Mouse (Mus musculus): ENCODE measurements around the gene Nr2c2.
"Not testable (repeated sequence)": the region's sequence is repeated elsewhere in the genome, so short reads cannot be mapped to it uniquely, and the experiment has no call there.

The Nr2c2 gene

DNA sequence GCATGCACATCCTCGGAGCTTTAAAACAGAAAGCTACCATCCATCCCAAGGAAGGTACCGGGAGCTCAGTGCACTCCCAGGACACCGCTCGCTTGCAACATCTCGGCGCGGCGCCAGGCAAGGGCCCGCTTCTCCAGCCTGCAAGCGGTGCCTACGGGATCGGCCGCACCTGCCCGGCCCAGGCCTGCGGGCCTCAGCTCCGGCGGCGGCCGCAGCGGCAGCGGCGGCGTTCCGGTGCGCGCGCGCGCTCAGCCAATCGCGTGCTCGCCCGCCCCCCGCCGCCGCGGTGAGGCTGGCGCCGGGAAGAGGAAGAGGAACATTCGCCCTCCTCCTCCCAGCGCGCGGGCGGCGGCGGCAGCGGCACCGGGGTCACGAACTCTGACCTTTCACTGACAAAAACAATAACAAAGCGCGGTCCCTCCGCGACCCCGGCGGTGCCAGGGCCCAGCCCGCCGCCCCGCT is at the start of gene Nr2c2:
Nr2c2 (plus strand) TSS at position 261 of the 462 bp plus-strand sequence.
- peak; percentile 68 for DNase-seq (ENCODE audit: low spot score)

DNA sequence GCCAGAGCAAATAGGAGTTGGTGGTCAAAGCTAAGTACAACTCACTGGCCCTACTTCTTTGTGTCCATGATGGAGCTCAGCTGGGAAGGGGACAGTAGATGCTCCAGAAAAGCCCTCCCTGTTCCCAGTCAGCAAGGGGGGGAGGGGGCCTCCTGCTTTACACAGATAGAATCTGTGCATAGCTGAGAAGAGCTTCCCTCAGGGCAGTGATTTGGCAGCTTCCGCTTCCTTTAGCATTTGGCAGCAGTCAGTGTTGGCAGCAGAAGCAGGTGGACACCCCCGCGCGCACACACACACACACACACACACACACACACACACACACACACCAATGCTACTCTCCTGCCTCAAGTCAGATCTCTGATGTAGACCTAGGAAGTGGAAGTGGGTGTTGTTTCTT is 49.1 kb upstream of the Nr2c2 start:
- DNase-seq (ENCODE audit: low spot score), result no peak

DNA sequence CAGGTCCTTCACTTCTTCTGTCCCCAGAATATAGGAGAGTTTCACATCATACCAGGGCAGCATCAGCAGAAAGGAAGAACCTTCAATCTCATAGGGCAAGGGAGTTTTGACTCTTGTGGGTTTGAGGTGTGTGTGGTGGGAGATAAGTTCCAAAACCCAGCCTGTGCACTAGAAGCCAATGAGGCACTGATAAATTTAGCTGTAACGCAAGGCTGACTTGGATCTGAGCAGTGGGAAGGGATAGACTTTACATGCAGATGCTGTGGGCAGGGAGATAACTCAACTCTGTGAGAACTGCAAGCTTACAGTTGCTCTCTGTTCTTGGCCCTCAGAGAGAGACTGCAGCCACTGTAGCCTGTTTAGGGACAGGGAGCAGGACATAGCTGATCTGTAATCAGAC is 48.3 kb upstream of the Nr2c2 start:
- DNase-seq (ENCODE audit: low spot score), result peak; percentile 26

DNA sequence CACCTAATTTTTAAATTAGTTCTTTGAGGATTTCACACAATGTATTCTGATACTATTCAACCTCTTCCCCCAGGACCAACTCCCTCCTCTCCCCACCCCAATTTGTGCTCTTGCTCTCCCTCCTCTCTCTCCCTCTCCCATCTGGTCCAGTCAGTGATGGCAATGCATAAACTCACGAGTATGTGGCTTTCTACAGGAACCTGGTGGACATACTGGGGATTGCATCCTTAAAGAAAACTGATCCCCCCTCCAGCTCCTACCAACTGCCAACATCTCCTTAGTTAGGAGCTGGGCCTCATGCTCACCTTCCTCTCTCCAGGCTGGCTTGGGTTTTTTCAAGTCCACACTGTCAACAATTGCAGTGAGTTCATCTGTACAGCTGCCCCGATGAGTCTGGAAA is 33.4 kb upstream of the Nr2c2 start:
- DNase-seq (ENCODE audit: low spot score), result no peak

DNA sequence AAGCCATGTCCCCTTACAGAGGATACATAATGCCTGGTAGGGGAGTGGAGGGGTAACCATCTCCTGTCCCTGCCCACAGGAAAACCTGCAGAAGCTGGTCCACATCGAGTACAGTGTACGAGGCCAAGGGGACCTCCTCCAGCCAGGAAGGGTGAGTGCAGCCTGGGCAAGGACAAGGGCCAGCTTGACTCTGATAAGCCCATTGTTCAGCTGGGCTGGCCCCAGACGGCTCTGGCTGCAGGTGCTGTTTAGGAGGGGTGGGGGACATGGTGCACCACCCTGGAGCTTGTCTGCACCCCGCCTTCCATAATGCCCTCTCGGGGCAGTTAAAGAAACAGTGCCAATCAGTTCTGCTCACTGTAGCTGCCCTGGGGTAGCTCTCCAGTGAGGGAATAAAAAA is 29.5 kb upstream of the Nr2c2 start:
- DNase-seq (ENCODE audit: low spot score), result no peak

DNA sequence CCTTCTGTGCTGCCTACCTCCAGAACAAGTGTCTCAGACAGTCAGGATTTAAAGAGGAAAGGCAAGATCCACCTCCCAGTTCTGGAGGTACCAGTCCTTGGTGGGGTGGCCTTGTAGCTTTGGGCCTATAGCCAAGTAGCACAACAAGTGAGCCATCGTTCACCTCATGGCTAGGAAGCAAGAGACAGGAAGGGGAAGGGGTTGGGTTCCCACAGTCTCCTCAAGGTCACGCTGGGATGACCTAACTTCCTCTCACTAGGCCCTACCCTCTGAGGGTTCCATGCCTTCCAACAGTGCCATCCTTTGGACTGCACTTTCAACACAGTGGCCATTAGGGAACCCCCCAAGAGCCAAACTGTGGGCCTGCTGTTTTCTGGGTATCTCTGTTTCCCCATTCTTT is 27.7 kb upstream of the Nr2c2 start:
- DNase-seq (ENCODE audit: low spot score), result no peak

DNA sequence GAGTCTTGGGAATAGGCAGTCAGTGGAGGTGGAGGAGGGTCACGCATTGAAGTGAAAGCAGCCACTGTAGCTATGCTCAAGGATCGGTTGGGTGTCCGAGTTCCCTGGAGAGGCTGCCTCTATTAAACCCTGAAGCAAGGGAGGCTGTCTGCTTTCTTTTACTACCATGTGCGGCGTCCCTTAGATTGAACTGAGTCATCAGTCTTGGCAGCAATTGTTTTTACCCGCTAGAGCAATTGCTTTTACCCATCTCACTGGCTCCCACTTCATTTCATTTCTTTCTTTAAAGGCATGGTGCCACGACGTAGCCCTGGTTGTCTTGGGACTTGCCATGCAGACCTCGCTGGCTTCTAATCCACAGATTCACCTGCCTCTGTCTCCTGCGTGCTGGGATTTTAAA is 27.1 kb upstream of the Nr2c2 start:
- no peak for DNase-seq (ENCODE audit: low spot score)

DNA sequence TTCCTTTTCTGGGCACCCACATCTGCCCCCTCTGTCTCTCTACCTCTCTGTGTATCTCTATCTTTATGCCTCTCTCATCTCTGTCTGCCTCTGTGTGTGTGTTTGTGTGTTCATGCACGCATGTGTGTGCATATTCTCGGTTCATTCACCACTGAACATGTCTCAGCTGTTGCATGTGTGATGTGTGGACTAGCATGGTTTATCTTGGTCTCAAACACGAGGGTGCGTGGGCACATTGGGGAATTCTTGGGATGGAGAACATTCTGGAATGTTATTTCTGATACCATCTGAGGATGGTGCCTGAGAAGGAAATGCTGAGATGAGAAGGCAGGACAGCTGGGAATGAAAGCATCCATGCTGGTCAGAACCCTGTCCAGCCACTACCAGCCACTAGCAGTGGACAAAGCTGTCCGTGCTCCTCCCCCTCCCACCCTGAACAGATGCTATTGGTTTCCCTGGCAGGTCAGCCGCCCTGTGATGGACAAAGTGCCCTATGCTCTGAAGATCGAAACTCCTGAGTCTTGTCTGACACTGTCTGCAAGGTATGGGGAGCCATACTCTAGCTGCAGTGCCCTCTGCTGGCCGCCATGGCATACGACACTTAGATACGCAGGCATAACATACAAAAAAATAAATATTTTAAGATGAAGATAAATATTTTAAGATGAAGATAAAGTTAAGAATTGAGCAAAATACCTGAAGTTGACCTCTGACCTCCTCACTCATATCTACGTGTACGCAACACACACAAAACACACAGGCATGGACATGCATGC is 25.3 kb upstream of the Nr2c2 start:
- peak; percentile 42 for DNase-seq (ENCODE audit: low spot score)

DNA sequence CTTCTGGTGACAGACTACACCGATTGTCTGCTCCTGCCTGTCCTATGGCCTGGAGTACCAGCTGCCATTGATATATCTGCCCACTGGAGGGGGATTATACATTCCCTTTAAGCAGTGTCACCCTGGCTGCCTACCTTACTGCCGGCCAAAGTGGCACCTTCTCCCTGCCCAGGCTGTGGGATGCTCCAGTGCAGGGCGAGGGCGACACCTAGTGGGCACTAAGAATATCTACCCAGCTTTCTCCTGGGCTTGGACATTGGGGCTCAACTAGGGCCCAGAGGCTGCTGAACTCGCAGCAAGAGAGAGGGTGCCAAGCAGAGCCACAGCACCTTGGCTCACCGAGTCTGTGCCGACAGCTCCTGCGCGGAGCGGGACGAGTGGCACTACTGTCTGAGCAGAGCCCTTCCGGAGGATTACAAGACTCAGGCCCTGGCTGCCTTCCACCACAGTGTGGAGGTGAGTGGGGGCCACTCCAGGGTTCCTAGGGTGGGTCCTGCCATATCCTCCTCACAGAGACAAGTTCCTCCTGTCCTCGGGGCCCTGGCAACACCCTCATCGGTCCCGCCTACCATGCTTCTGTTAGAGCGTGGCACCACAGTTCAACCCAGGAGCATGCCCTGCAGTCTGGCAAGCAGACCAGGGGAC is 23.9 kb upstream of the Nr2c2 start:
- peak; percentile 57 for DNase-seq (ENCODE audit: low spot score)

DNA sequence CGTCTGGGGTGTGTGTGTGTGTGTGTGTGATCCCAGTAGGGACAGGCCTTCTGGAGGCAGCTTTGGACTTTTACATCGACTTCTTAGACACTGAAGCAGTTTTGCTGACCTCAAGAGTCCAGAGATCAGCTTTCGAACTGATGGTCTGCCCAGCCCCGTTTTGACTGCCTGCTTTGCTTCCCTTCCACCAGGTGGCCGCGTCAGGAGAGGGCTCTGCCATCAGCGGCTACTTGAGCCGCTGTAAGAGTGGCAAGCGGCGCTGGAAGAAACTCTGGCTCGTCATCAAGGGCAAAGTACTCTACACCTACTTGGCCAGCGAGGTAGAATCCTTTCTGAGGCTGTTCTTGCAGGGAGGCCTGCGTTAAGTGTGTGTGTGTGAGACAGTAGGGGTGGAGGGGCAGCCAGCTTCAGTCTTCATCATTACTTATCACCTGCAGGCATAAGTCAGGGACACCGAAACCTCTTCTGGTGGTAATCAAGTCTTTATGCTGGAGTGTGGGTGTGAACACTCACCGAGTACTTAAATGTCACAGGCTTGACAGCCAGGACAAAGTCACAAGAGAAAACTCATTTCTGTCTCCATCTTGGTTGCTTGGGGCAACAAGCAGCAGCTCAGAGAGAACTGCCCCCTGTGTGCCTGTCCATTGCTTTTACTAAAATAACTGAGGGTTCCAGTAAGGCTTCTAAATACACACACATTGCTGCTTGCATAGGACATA is 19.9 kb upstream of the Nr2c2 start:
- no peak for DNase-seq (ENCODE audit: low spot score)

DNA sequence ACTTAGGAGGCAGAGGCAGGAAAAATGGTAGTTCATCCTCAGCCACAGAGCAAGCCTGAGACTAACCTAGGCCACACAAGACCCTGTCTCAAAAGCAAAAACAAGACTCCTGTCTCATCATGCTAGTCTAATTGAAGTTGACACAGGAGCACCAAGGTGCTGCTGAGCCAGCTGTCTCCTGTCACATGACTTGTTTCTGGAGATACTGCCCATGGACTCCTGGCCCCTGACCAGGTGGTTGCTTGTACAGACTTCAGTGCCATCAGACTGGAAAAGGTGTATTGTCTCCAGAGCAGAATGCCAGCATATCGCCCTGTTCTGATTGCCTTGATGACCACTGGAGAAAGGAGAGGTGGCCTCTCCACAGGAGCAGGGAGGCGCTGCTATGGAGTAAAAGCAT is 10.5 kb upstream of the Nr2c2 start:
- DNase-seq (ENCODE audit: low spot score), result no peak

DNA sequence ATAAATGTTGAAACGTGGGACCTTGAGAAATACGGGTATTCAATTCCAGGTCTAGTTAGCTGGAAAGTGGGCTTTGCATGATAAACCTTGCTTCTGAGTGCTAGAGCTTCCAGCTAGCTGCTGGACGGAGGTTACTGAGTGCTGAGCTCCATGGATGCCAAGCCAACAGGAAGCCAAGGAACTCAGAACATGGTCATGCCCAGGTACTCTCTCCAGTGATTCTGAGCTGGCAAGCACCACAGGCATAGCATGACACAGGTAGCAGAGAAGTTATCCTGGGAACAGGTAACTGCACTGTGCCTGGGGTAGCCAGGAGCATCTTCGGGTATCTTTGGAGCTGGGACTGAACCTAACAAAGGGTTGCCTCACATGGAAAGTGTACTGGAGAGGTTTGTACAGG is 8.4 kb upstream of the Nr2c2 start:
- DNase-seq (ENCODE audit: low spot score), result no peak

DNA sequence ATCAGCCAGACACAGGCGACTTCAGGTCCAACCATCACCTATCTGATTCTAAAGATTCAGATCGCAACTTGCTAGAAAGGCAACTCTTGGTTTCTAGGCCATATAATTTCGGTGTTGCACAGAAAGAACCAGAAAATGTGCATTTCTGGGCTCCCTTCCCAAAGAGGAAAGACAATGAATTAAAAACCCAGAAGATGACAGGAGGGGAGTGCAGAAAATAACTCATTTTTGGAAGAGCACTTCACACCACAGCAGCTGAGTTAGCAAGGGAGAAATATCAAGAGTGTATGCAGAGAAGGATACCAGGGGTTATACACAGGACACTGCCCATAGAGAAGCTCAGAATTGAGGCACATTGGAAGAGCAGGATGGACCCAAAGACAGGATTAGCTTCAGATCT is 6.3 kb upstream of the Nr2c2 start:
- DNase-seq (ENCODE audit: low spot score), result no peak

DNA sequence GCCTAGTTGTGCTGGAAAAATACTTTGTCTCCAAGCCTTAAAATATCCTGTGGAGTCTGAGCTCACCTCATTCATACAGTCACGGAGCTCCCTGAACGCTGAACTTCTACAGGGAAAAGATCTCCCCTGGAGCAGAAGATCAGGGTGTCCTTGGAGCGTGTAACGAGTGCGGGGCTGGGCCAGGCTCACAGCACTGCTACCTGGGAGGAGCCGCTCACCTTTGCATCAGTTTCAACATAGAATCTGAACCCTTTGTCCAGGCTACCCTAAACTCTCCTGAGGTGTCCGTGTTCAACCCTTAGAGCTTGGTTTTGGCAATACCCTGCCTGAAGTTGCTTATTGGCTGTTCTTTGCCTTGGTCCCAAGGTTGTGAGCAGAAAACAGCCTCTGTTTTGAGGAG is 2.0 kb upstream of the Nr2c2 start:
- DNase-seq (ENCODE audit: low spot score), result not testable (repeated sequence)

DNA sequence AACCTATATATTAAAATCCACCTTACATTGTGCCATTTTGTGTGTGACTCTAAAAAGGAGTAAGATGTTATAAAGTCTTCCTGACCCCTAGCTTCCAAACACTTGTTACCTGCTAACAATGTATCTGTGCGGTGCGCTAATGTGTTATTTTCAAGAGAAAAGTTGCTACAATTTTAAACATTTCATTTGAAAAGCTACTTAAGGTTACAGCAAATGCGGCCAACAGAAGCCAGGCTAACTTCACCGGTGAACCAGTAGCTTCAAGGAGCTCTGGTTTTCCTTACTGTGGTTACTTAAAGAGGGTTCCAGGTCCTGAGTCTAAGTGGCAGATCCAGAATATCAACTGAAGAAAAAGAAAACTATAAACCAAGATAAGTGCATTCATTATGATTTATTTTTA is 1.2 kb upstream of the Nr2c2 start:
- DNase-seq (ENCODE audit: low spot score), result no peak

DNA sequence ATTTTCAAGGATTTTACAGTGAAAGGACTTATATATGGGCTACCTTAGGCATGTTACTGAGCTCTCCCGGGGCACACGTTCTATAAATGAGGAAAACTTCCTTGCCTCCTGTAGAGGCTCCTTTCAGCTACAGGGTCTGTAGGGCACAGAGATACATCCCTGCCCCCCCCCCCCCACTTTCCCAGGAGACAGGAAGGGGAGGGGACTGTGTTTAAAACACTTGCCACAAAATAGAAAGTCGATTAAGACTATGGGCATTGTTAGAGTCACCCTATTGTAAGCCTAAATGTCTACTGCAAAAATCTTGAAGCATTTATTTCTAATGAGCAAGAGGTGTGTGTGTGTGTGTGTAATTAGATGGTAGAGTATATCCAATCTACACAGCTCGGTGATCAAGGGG is 693 bp upstream of the Nr2c2 start:
- no peak for DNase-seq (ENCODE audit: low spot score)

DNA sequence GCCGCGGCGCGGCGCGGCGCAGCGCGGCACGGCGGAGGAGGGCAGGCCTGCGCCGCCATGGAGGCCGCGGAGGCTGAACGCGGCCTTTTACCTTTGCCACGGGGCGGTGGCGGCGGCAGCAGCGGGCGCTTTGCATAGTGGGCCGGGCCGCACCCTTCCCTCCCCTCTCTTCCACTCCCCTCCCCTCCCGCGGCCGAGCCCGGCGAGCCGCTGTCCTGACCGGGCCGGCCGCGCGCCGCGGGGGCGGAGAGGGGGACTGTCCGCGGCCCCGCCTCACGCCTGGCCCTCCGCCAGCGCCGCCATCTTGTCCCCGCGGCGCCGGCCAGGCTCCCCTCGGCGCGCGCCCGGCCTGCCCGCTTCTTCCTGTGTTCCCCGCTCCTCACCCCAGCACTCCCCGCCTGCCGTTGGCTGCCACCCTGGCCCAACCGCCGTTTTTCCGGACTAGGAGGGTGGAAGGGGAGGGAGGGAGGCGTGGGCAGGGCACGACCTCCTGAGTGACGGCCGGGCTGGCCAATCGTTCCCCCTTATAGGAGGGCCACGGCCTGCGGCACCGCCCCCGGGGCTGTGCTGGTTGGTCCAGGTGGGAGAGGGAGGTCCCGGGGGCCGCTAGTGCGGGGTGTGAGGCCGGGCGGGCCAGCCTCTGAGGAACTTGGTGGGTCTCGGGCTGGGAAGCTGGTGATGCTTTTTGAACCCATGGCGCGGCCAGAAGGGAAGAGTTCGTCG is 738 bp downstream of the Nr2c2 start:
- peak; percentile 98 for DNase-seq (ENCODE audit: low spot score)

DNA sequence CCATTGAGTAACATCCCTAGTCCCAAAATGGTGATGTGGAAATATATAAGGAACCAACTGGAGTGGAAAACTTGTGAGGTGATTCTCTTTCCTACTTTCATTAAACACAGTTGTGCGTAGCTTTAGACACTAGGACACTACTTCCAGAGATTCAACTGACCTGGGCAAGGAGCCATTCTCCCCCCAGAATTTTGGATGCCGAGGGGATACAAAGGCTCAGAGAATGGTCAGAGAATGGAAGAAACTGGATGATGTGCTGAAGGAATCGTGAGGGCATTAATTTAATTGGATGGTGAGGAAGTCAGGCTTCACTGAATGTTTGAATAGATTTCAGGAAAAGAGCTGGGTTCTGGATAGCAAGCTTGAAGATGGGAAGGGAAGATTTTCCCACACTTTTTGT is 1.5 kb downstream of the Nr2c2 start:
- DNase-seq (ENCODE audit: low spot score), result no peak

DNA sequence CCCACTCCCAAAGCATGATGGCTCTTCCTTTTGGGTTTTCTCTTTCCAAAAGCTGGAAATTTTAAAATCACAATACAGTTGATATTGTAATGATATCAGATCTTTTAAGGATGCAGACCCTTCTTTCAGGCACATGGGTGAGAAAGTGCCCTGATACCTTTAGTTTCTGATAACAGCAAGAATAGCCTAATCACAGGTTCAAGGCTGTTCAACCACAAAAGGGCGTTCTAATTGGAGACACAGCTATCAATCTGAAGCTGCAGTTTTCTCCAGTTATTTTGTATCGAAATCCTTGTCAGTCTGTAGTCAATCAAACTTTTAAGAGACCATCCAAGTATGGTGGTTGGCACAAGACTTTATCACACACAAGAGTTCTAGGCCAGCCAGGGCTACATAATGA is 2.7 kb downstream of the Nr2c2 start:
- no peak for DNase-seq (ENCODE audit: low spot score)

DNA sequence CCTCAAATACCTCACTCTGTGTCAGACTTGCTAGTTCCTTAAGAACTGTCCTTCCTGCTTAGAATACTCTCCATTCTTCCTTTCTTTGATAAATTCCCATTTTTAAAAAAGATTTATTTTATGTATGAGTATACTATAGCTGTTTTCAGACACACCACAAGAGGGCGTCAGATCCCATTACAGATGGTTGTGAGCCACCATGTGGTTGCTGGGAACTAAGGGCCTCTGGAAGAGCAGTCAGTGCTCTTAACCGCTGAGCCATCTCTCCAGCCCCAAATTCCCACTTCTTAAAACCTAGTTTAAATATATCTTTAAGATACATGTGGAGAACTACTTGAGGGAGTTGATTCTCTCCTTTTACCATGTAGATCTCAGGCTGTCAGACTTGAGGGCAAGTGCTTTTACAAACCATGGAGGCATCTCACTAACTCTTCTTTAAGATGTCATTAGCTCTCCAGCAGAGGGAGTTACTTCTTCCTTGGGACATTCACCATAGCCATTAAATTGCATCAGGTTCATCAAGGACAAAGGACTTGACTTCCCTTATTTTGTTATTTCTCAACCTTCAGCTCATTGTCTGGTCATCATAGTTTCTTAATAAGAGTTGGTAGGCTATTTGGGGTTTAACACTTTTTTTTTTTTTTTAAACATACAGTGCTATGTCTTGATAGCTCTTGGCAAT is 9.6 kb downstream of the Nr2c2 start:
- DNase-seq (ENCODE audit: low spot score), result no peak

DNA sequence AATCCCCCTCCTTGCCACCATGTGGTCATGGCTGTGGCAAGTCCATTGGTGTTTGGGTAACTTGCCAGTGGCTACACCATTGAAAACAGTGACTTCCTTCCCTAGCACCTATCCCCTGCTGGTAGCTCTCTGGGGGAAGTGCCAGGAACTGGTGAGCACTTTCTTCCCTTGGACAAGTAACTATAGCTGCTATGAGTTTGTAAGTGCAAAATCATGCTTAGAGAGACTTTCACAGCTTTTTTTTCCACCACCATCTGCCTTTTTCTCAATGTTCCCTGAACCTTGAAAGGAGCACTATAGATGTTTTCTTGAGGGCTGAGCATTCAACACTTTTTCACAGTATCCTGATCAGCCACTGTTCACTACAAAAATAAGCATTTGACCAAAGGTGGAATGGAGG is 33.4 kb downstream of the Nr2c2 start:
- no peak for DNase-seq (ENCODE audit: low spot score)

All from c-Kit-positive CD71-positive TER-119-positive erythroid progenitor cells, embryonic 14.5 days (primary cell).